Mouse (Mus musculus): ENCODE measurements at regions not wholly inside any gene's neighbourhood (a gene's known extent, or its start where the extent isn't known, plus 50 kb on each side); places are given as distances from the start of the nearest gene placed in this dataset.

- Histone ChIP-seq H3K36me3 (ENCODE audit: control insufficient read depth, insufficient read depth, low read length) (no peaks in the 10 kb centered on the region), H3K27me3 (ENCODE audit: control insufficient read depth, insufficient read depth, low read length) (no peaks in the 10 kb centered on the region), H3K9me3 (ENCODE audit: control insufficient read depth, low read length) (no peaks in the 10 kb centered on the region), H3K9ac (ENCODE audit: low read length) (no peak overlapping the region), H3K4me1 (ENCODE audit: control insufficient read depth, insufficient read depth, low read length) (no peaks in the 10 kb centered on the region), H3K27ac (replicated peaks; ENCODE audit: low read depth, low read length) (no peak overlapping the region), H3K4me3 (ENCODE audit: low read depth, low read length) (no peak overlapping the region), H3K4me2 (ENCODE audit: low read depth, severe bottlenecking) (no peak overlapping the region)
- DNase-seq (ENCODE audit: low spot score) (no peak), ATAC-seq (ENCODE audit: insufficient number of reproducible peaks, low FRiP score, low TSS enrichment, low read depth) (no peak)
- 85% methylated on average over 3 of the region's 3 CpGs for whole genome bisulfite sequencing
Observed at GRCm38 (mm10) chr4:89466766-89467165, 155.9 kb upstream of the Cdkn2b start.

- Histone ChIP-seq H3K4me3 (ENCODE audit: low read depth, low read length) (no peak overlapping the region), H3K27ac (replicated peaks; ENCODE audit: low read depth, low read length) (no peak overlapping the region), H3K9me3 (ENCODE audit: control insufficient read depth, low read length) (no peaks in the 10 kb centered on the region), H3K4me2 (ENCODE audit: low read depth, severe bottlenecking) (no peak overlapping the region), H3K27me3 (ENCODE audit: control insufficient read depth, insufficient read depth, low read length) (no peaks in the 10 kb centered on the region), H3K9ac (ENCODE audit: low read length) (no peak overlapping the region), H3K4me1 (ENCODE audit: control insufficient read depth, insufficient read depth, low read length) (no peaks in the 10 kb centered on the region), H3K36me3 (ENCODE audit: control insufficient read depth, insufficient read depth, low read length) (no peaks in the 10 kb centered on the region)
- DNase-seq (ENCODE audit: low spot score) = no peak
- 94% methylated on average over 4 of the region's 4 CpGs for WGBS
- no peak for ATAC-seq (ENCODE audit: insufficient number of reproducible peaks, low FRiP score, low TSS enrichment, low read depth)
Observed at GRCm38 (mm10) chr4:89463121-89463520, 152.3 kb upstream of the Cdkn2b start.

- DNase-seq (ENCODE audit: low spot score) = no peak
- no peak for ATAC-seq (ENCODE audit: insufficient number of reproducible peaks, low FRiP score, low TSS enrichment, low read depth)
- Histone ChIP-seq H3K27me3 (ENCODE audit: control insufficient read depth, insufficient read depth, low read length) (no peaks in the 10 kb centered on the region), H3K4me2 (ENCODE audit: low read depth, severe bottlenecking) (no peak overlapping the region), H3K9me3 (ENCODE audit: control insufficient read depth, low read length) (no peaks in the 10 kb centered on the region), H3K9ac (ENCODE audit: low read length) (no peak overlapping the region), H3K4me1 (ENCODE audit: control insufficient read depth, insufficient read depth, low read length) (no peaks in the 10 kb centered on the region), H3K36me3 (ENCODE audit: control insufficient read depth, insufficient read depth, low read length) (no peaks in the 10 kb centered on the region), H3K4me3 (ENCODE audit: low read depth, low read length) (no peak overlapping the region), H3K27ac (replicated peaks; ENCODE audit: low read depth, low read length) (no peak overlapping the region)
- 72% methylated on average over 7 of the region's 7 CpGs for WGBS
Observed at GRCm38 (mm10) chr4:89460170-89460762, 149.4 kb upstream of the Cdkn2b start.

- ATAC-seq (ENCODE audit: insufficient number of reproducible peaks, low FRiP score, low TSS enrichment, low read depth) (no peak), DNase-seq (ENCODE audit: low spot score) (no peak)
- no peaks in the 10 kb centered on the region for H3K36me3 ChIP-seq (ENCODE audit: control insufficient read depth, insufficient read depth, low read length)
- H3K4me1 ChIP-seq (ENCODE audit: control insufficient read depth, insufficient read depth, low read length) = no peaks in the 10 kb centered on the region
- 87% methylated on average over 1 of the region's 1 CpGs for WGBS
- no peak overlapping the region for H3K4me2 ChIP-seq (ENCODE audit: low read depth, severe bottlenecking)
- no peaks in the 10 kb centered on the region for H3K9me3 ChIP-seq (ENCODE audit: control insufficient read depth, low read length)
- H3K4me3 ChIP-seq (ENCODE audit: low read depth, low read length) = no peak overlapping the region
- H3K27me3 ChIP-seq (ENCODE audit: control insufficient read depth, insufficient read depth, low read length) = no peaks in the 10 kb centered on the region
- H3K27ac ChIP-seq (replicated peaks; ENCODE audit: low read depth, low read length) = no peak overlapping the region
- no peak overlapping the region for H3K9ac ChIP-seq (ENCODE audit: low read length)
Observed at GRCm38 (mm10) chr4:89459346-89459666, 148.5 kb upstream of the Cdkn2b start.

- no peak overlapping the region for H3K27ac ChIP-seq (replicated peaks; ENCODE audit: low read depth, low read length)
- 66% methylated on average over 2 of the region's 2 CpGs for WGBS
- H3K9me3 ChIP-seq (ENCODE audit: control insufficient read depth, low read length) = no peaks in the 10 kb centered on the region
- H3K4me3 ChIP-seq (ENCODE audit: low read depth, low read length) = no peak overlapping the region
- H3K27me3 ChIP-seq (ENCODE audit: control insufficient read depth, insufficient read depth, low read length) = no peaks in the 10 kb centered on the region
- no peak overlapping the region for H3K4me2 ChIP-seq (ENCODE audit: low read depth, severe bottlenecking)
- DNase-seq (ENCODE audit: low spot score) (no peak), ATAC-seq (ENCODE audit: insufficient number of reproducible peaks, low FRiP score, low TSS enrichment, low read depth) (no peak)
- no peak overlapping the region for H3K9ac ChIP-seq (ENCODE audit: low read length)
- H3K36me3 ChIP-seq (ENCODE audit: control insufficient read depth, insufficient read depth, low read length) = no peaks in the 10 kb centered on the region
- H3K4me1 ChIP-seq (ENCODE audit: control insufficient read depth, insufficient read depth, low read length) = no peaks in the 10 kb centered on the region
Observed at GRCm38 (mm10) chr4:89458628-89459345, 147.9 kb upstream of the Cdkn2b start.

GRCm38 (mm10) chr4:89457861-89458260, 147.0 kb upstream of the Cdkn2b start:
- Histone ChIP-seq H3K9ac (ENCODE audit: low read length) (no peak overlapping the region), H3K36me3 (ENCODE audit: control insufficient read depth, insufficient read depth, low read length) (no peaks in the 10 kb centered on the region), H3K4me3 (ENCODE audit: low read depth, low read length) (no peak overlapping the region), H3K4me1 (ENCODE audit: control insufficient read depth, insufficient read depth, low read length) (no peaks in the 10 kb centered on the region), H3K4me2 (ENCODE audit: low read depth, severe bottlenecking) (no peak overlapping the region), H3K27ac (replicated peaks; ENCODE audit: low read depth, low read length) (no peak overlapping the region), H3K9me3 (ENCODE audit: control insufficient read depth, low read length) (no peaks in the 10 kb centered on the region), H3K27me3 (ENCODE audit: control insufficient read depth, insufficient read depth, low read length) (no peaks in the 10 kb centered on the region)
- ATAC-seq (ENCODE audit: insufficient number of reproducible peaks, low FRiP score, low TSS enrichment, low read depth) (no peak), DNase-seq (ENCODE audit: low spot score) (no peak)
- 75% methylated on average over 2 of the region's 2 CpGs for WGBS

GRCm38 (mm10) chr4:89454926-89455325, 144.1 kb upstream of the Cdkn2b start:
- DNase-seq (ENCODE audit: low spot score) (no peak), ATAC-seq (ENCODE audit: insufficient number of reproducible peaks, low FRiP score, low TSS enrichment, low read depth) (no peak)
- H3K4me3 ChIP-seq (ENCODE audit: low read depth, low read length) = no peak overlapping the region
- H3K27me3 ChIP-seq (ENCODE audit: control insufficient read depth, insufficient read depth, low read length) = no peaks in the 10 kb centered on the region
- no peaks in the 10 kb centered on the region for H3K36me3 ChIP-seq (ENCODE audit: control insufficient read depth, insufficient read depth, low read length)
- no peak overlapping the region for H3K27ac ChIP-seq (replicated peaks; ENCODE audit: low read depth, low read length)
- no peak overlapping the region for H3K4me2 ChIP-seq (ENCODE audit: low read depth, severe bottlenecking)
- no peaks in the 10 kb centered on the region for H3K9me3 ChIP-seq (ENCODE audit: control insufficient read depth, low read length)
- H3K9ac ChIP-seq (ENCODE audit: low read length) = no peak overlapping the region
- no peaks in the 10 kb centered on the region for H3K4me1 ChIP-seq (ENCODE audit: control insufficient read depth, insufficient read depth, low read length)
- WGBS = 93% methylated on average over 5 of the region's 5 CpGs

- H3K4me1 ChIP-seq (ENCODE audit: control insufficient read depth, insufficient read depth, low read length) = no peaks in the 10 kb centered on the region
- H3K9ac ChIP-seq (ENCODE audit: low read length) = no peak overlapping the region
- DNase-seq (ENCODE audit: low spot score) (no peak), ATAC-seq (ENCODE audit: insufficient number of reproducible peaks, low FRiP score, low TSS enrichment, low read depth) (no peak)
- H3K9me3 ChIP-seq (ENCODE audit: control insufficient read depth, low read length) = no peaks in the 10 kb centered on the region
- 0 out of 2 replicates have a peak, but pooled peaks cover 2% of the 10 kb centered on the region for H3K27me3 ChIP-seq (ENCODE audit: control insufficient read depth, insufficient read depth, low read length)
- no peak overlapping the region for H3K4me3 ChIP-seq (ENCODE audit: low read depth, low read length)
- no peaks in the 10 kb centered on the region for H3K36me3 ChIP-seq (ENCODE audit: control insufficient read depth, insufficient read depth, low read length)
- H3K27ac ChIP-seq (replicated peaks; ENCODE audit: low read depth, low read length) = no peak overlapping the region
- H3K4me2 ChIP-seq (ENCODE audit: low read depth, severe bottlenecking) = no peak overlapping the region
Observed at GRCm38 (mm10) chr4:89453051-89453450, 142.2 kb upstream of the Cdkn2b start.

- ATAC-seq (ENCODE audit: insufficient number of reproducible peaks, low FRiP score, low TSS enrichment, low read depth) (no peak), DNase-seq (ENCODE audit: low spot score) (no peak)
- no peak overlapping the region for H3K4me2 ChIP-seq (ENCODE audit: low read depth, severe bottlenecking)
- H3K4me1 ChIP-seq (ENCODE audit: control insufficient read depth, insufficient read depth, low read length) = no peaks in the 10 kb centered on the region
- H3K9me3 ChIP-seq (ENCODE audit: control insufficient read depth, low read length) = no peaks in the 10 kb centered on the region
- no peak overlapping the region for H3K4me3 ChIP-seq (ENCODE audit: low read depth, low read length)
- H3K36me3 ChIP-seq (ENCODE audit: control insufficient read depth, insufficient read depth, low read length) = no peaks in the 10 kb centered on the region
- H3K27ac ChIP-seq (replicated peaks; ENCODE audit: low read depth, low read length) = no peak overlapping the region
- WGBS = 17% methylated on average over 2 of the region's 2 CpGs
- H3K9ac ChIP-seq (ENCODE audit: low read length) = no peak overlapping the region
- H3K27me3 ChIP-seq (ENCODE audit: control insufficient read depth, insufficient read depth, low read length) = 0 out of 2 replicates have a peak, but pooled peaks cover 2% of the 10 kb centered on the region
Observed at GRCm38 (mm10) chr4:89451741-89452140, 140.9 kb upstream of the Cdkn2b start.
